Mouse (Mus musculus): ENCODE data around the gene Jade3.
"Not testable (repeated sequence)": the region's sequence is repeated elsewhere in the genome, so short reads cannot be mapped to it uniquely, and the experiment has no call there.

Jade3 gene

DNA sequence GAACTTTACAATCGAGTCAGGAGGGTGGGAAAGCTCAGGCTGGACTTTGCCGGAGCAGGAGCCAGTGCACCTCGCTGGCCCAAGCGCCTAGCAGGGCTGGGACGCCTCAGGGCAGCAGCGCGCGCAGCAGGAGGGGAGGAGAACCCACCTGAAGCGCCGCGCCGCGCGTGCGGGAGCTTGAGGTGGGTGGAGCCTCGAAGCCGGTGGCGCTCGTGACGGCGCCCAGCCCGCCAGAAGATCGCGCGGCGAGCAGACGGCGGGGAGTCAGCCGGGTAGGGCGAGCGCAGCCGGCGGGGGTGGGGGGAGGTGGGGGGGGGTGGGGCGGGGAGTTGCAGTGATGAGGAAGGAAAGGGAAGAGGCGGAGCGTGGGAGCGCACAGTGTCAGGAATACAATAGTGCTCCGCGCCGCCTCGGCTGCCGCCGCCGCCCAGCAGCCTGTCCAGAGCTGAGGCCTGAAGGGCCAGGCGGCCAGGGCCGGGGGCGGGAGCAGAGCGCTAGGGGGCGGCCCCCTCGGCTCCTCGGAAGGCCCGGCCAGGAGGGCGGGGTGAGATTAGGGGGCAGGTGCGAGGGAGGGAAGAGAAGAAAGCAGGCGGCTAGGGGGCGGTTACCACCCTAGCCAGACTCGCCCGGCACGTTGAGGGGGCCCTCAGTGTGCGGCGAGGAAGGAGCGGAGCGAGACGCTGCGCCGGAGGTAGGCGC lies at the start of gene Jade3:
Gene Jade3 (plus strand): TSS at position 549 of the 699 bp plus-strand sequence.
- ATAC-seq (ENCODE audit: low TSS enrichment) = peak; percentile 89

DNA sequence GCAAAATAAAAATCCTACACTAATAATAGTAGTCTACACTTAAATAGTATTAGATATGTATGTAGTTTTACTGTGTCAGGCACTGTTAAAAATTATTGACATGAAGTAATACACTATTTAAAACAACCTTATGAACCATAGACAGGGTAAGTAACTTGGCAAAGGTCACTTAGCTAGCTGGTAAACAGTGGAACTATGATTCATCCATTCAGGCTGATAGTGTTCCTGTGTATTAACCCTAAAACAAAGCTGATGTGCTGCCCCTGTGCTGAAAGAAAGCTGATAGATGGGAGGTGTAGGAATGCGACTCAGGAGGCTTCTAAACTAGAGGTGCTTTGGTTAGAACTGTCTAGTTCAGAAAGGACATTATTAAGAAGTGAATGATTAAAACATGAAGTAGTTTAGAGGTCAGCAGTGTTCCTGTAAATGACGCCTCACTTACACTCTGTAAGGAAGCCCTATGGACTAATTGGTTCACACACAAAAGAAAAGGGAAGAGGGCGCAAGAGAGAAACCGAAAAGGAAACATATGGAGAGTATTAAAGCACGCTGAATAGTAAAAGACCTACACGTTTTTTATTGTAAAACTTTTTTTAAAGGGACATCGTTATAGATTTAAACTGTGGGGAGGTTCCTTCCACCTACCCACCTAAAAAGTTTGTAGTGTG lies 46.0 kb upstream of the Jade3 start:
- no peak for ATAC-seq (ENCODE audit: low TSS enrichment)

DNA sequence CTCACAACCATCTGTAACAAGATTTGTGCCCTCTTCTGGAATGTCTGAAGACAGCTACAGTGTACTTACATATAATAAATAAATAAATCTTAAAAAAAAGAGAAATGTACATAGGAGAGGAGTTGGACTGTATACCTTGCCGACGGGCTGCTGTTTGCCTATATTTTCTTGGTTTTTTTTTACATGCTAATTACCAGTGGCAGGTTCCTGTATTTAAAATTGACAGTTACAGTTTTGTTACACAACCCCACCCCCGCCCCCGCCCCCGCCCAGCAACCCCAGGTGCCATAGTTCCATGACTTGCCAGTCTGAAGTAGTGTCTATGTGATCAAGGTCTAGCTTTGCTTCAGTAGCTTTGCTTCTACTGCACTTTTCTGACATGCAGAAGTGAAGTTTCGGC lies 43.2 kb upstream of the Jade3 start:
- ATAC-seq (ENCODE audit: low TSS enrichment) = no peak

DNA sequence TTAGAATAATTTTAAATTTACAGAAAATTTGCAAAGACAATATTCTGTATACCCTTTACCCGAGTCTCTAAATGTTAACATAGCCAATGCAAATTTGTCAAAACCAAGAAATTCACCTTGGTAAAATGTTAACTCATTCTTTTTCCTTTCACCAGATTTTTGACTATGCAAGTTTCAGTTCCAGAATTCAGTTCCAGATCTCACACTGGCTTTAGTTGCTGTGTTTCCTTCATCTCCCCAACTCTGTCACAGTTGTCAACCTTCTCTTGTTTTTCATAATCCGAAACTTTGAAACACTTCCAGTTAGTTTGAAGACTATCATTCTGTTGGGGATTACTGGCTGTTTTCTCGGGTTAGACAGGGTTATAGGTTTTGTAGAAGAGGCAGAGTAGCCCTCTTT lies 38.5 kb upstream of the Jade3 start:
- no peak for ATAC-seq (ENCODE audit: low TSS enrichment)

DNA sequence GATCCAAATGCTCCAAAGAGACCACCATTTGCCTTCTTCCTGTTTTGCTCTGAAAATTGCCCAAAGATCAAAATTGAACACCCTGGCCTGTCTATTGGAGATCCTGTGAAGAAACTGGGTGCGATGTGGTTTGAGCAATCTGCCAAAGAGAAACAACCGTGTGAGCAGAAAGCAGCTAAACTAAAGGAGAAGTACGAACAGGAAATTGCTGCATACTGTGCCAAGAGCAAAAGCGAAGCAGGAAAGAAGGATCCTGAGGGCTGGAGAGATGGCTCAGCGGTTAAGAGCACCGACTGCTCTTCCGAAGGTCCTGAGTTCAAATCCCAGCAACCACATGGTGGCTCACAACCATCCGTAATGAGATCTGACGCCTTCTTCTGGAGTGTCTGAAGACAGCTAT lies 33.5 kb upstream of the Jade3 start:
- ATAC-seq (ENCODE audit: low TSS enrichment) = not testable (repeated sequence)

DNA sequence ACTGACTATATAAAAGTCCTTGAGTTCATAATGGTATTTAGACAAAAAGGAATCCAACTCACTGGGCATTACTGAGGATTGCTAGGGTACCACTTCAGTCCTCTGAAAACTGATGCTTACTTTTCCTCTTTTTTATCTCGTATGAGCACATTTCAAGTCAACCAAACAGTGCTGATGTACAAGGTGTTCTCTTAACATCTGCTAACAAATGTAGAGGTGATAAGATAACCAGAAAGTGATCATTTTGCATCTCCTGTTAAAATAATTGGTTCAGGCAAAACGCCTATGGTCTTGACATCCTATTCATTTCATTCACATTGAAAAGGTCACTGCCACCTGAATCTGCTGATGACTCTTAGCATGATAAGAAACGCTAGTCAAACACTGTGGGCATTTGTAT lies 32.5 kb upstream of the Jade3 start:
- ATAC-seq (ENCODE audit: low TSS enrichment) = no peak

DNA sequence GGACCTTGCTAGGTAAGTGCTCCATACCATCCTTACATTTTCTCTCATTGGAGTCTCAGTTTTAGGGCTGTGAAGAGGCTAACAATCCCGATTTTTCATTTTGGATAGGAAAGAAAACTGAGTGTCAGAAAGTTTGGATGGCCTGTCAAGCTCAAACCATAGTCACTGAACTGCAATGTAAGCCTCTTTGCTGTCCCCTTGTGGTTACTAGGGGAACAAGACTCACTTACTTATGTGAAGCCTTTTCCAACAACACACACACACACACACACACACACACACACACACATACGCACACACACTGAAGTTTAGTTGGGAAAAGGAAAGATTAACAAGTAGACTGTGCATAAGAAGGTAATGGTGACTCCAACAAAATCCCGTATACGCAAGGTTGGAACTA lies 21.4 kb upstream of the Jade3 start:
- ATAC-seq (ENCODE audit: low TSS enrichment) = no peak

DNA sequence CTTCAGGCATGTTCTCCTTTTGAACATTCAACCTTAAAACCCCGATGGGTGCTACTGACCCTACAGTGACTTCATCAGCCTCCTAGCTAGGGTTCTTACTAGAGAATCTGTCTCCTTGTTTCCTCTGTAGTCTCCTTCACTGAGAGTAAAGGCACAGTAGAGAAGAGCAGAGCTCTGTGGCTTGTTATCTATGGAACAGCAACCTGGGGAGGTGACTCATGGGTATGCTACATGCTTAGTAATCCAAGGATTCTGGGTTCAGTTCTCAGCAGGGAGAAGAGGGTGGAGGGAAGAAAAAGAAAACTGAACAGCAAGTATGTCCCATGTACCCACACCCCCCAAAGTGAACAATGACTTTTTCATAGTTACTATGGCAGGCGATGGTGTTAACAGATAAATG lies 18.6 kb upstream of the Jade3 start:
- no peak for ATAC-seq (ENCODE audit: low TSS enrichment)

DNA sequence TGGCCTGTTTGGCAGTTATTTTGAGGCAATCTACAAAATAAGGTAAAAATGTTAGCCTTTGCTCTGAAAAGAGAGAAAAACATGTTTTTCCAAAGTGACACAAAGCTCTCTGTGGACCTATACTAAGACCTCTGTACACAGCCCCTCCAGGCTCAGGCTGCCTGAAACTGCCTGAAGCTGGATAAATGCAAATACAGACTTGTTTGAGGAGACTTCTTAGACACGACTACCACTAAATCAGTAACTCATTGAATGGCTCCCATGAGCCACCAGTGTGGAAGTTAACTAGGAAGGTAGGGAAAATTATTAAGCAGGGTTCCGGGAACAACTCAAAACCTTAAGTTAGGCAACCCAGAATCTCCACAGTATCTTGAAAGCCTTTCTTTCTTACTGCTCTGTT lies 17.8 kb upstream of the Jade3 start:
- no peak for ATAC-seq (ENCODE audit: low TSS enrichment)

DNA sequence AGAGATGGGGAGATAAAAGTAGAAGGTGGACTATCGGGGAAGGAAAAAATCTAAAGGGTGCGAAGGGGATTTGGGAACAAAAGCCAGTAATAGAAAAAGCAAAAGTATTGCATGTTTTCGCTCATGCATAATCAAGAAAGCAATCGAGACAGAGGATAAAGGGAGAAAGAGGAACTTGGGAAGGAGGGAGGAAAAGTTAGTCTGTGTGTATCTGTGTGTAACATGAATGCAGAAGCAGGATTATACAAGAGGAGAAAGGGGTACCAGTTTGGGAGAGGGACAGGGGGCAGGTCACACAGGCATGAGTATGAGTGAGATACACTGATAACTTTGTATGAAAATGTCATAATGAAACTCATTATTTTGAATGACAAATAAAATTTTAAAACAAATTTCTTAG lies 14.1 kb upstream of the Jade3 start:
- no peak for ATAC-seq (ENCODE audit: low TSS enrichment)

DNA sequence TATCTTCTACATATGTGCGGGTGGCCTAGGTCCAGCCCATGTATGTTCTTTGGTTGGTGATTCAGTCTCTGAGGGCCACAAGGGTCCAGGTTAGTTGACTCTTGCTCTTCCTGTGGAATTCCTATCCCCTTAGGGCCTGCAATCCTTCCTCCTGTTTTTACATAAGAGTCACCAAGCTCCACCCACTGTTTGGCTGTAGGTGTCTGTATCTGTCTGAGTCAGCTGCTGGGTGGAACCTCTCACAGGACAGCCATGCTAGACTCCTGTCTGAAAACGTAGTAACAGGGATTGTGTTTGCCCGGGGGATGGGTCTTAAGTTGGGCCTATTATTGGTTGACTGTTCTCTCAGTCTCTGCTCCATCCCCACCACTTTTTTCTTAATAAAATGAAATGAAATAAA lies 13.3 kb upstream of the Jade3 start:
- ATAC-seq (ENCODE audit: low TSS enrichment) = no peak

DNA sequence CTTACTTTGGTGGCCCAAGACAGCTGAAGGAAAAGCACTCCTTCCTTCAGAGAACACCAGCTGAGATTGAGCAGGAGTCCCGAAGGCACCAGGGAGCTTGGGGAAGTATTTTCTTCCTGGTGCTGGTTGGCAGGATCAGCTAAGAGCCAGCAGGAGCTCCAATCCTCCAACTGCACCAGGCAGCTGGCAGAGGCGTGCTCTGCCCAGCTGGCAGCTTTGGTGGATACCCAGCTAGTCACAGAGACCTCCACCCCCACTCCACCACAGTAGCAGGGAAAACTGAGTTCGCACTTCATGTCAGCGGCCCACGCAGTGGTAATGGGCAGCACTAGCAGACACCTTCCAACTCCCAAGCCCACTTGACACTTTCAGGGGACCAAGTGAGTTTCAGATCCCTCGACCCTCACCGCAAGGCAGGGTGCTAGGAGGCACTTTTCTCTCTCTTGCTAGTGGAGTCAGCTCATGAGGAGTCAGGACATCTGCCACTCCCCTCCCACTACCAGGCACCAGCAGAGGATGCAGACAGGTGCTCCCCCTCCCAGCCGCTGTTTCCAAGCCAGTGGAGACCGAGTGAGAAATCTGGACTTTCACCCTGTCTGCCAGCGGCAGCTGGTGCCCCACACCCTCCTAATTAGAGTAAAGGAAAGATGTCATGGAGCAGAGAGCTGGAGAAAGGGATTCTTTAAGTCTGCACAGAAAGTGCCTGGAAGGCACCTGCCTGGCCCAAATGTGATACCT lies 10.4 kb upstream of the Jade3 start:
- peak; percentile 99 for ATAC-seq (ENCODE audit: low TSS enrichment)

DNA sequence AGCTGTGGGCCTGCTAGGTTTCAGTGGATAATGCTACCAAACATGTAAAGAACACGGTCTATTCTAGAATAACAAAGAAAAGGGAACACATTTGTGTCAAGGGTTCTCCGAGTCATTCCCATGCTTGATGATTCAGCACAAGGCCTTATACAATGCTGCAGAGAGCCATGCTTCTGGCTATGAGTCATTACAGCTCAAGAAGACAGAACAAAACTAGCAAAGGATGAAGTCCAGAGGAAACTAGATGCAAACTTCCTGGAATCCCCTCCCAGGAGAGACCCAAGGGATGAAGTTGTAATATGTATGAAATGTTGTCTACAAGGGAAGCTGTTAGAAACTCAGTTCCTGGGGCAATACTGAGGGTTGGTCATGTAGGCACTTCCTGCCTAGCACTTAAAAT lies 7.0 kb upstream of the Jade3 start:
- ATAC-seq (ENCODE audit: low TSS enrichment) = no peak

DNA sequence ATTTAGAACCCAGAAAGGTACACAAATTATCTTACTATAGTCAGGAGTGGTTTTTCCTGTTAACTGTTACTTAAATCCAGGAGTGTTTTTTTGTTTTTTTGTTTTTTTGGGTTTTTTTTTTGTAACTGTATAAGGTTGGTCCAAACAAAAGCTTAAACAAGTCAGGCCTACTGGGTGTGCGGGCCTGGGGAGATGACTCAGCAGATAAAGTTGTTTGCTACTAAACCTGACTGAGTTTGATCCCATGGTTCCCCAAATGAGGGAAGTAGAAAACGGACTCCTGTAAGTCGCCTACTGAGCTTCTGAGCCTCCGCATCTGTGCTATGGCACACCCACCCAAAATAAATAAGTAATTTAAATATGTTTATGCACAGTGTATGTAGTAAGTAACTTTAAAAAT lies 6.0 kb upstream of the Jade3 start:
- ATAC-seq (ENCODE audit: low TSS enrichment) = no peak

DNA sequence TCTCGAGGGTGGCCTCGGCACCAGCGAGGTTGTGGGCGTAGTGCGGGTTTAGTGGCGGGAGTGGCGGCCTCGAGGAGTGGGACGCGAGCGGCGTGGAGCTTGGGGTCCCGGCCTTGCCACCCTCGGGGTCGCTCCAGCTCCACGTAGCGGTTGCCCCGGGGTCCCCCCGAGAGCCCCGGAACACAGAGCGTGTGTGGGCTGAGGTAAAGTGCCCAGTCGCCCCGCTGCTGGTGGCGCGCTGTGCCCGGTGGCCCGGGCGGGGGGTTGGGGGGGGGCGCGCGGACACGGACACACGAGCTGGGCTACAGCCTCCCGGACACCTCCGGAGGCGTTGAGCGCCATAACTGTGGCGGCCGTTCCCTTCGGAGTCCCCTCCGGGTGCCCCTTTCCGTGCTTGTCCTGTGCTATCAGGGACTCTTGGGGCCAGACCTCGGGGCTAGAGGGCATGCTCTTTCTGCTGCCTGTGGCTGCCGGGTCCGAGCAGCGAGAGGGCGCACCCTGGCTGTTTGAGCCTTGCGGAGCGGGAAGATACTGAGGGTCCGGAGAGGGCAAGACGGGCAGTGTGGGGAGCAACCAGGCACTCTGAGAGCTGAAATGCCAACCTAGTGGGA lies 456 bp downstream of the Jade3 start:
- ATAC-seq (ENCODE audit: low TSS enrichment) = peak; percentile 24

DNA sequence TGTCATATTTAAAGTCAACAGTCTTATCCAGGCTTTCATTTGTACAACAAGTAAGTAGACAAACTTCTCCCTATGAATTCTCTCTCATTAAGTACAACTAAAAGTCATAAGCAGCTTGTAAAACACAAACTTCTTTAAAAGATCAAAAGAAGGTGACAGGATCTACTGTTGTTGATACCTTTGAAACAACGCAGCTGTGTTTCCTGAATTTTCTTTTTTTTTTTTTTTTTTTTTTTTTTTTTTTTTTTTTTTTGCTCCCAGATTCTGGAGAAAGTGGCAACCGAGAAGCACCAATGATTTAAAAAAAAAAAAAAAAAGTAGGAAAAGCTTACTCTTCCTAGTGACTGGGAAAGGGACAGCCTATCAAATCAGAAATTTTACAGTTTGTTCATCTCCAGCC lies 57.7 kb downstream of the Jade3 start:
- no peak for ATAC-seq (ENCODE audit: low TSS enrichment)

DNA sequence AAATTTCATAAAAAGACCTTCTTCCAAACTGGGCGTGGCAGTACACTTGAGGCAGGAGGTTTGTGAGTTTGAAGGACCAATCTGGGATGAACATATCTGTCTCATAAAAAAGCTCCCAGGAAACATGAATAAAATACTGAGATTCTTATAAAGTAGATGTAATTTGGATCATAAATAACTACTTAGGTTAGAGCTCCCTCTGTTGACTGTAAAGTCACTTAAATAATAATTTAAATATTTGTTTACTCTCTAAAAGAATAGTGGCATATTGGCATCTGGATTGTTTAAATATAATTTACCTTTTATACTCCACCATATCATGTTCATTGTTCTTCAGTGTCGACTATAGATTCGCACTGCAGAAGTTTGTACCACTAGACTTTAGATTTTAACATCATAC lies 72.2 kb downstream of the Jade3 start:
- ATAC-seq (ENCODE audit: low TSS enrichment) = no peak

DNA sequence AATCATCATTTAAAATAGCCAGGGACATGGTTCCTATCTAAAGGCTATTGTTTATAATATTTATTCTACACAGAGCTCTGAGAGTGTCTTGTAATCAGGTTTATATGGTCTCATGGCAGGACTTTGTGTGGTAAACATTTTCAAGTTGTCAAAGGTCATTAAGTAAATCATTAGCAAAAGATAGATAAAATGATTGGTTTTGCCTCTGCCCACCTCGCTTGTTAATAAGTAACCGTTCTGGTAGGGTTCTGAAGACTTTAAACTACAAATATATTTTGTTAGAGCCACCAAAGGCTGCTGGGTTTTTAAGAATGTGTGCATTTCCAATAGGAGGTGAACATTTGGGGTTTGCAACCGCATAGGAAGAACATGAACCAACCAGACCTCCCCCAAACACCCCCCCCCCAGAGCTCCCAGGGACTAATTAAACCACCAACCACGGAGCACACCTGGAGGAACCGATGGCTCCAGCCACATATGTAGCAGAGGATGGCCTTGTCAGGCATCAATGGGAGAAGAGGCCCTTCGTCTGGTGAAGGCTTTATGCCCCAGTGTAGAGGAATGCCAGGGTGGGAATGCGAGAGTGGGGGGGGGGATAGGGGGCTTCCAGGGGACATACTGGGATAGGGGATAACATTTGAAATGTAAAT lies 94.9 kb downstream of the Jade3 start:
- ATAC-seq (ENCODE audit: low TSS enrichment) = no peak

DNA sequence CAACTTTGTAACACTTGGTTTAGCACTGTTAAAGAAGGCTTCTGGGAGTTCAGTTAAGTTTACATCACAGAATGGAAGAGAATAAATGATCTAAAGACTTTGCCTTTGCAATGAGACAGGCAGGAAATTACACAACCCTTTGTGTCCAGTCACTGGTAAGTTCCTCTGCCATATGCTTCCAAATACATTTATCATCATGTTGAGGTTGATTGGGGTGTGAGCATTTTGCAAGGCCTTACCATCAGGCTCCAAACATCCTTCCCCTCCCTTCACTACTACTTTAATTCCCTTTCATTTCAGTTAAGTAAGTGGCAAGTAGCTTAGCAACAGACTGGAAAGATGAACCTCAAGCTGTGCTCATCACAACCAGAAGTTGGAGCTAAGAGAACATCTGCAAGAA lies 96.1 kb downstream of the Jade3 start:
- ATAC-seq (ENCODE audit: low TSS enrichment) = no peak

DNA sequence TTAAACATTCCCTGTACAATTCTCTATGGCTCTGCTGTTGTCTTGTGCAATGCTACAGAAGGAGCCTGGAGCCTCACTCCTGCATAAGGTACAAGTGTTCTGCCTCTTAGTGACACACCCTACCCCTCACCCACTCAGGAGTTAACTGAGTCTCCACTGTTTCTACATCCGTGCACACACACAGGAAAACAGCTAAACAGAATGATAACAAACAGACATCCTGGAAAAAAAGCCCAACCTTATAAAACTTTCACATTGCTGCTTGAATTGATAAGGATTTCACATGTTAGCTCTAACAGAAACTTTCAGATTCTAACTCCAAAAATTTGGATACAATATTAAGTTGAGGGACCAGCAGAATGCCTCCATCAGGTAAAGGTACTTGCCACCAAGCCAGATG lies 107.1 kb downstream of the Jade3 start:
- no peak for ATAC-seq (ENCODE audit: low TSS enrichment)

DNA sequence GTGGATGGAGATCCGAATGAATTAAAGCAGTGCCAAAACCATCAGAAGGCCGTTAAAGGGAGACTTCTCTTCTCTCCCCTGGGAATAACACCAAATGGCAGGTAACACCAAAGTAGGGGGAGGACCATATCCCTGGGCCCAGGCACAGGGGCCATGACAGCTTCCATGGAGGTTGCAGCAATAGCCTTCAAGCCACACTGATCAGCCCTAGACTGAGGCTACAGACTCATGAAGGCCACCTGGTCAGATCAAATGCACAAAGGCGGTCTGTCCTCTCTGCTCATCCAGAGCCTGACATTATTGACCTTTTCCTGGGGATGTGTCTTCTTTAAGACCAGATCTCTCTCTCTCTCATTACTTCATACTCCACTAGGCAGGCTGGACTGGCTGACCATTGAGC lies 118.4 kb downstream of the Jade3 start:
- no peak for ATAC-seq (ENCODE audit: low TSS enrichment)

DNA sequence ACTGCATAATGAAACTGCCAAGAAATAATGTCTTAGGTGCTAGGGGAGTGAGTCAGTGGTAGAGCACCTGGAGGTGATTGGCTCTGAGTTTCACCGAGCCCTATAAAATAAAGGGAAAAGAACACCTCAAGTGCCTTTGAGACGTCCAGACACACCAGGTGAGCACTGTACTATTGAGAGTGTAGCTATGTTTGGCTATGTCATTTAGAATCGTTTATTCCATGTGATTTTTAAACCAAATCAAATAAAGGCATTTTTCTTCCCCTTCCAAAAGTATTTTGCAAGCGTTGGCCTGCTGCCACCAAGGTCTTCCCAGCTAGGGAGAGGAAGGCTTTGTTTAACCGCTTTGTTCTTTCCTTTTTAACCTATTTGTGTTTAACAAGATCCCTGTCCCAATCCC lies 122.1 kb downstream of the Jade3 start:
- ATAC-seq (ENCODE audit: low TSS enrichment) = no peak
